Mouse (Mus musculus): ENCODE results near the gene Raf1. TPM values are rescaled to one million over a fixed set of nuclear protein-coding genes. Genes with fewer than 3 reads are reported as not detected.
"Not testable (repeated sequence)": the region's sequence is repeated elsewhere in the genome, so short reads cannot be mapped to it uniquely, and the experiment has no call there.

Gene Raf1
- polyA plus RNA-seq, 1 experiment from 2014 or later: 111 TPM

DNA sequence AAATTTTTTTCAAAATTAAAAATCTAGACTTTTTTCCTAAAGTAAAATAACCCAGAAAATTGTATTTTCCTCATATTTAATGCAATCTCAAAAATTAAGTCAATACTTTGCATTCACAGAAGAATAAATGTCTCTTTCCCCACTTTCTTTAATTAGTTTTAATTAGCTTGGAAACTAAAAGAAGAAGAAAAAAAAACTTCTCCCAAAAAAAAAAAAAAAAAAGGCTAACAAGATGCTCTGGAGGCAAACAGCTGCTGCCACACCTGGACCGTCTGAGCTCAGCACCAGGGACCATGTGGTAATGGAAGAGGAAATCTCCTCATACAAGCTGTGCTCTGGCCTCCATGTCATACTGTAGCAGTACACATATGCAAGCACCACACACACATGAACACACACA is 33.1 kb downstream of the Raf1 start:
- H3K27ac ChIP-seq: no peak overlapping the region
- no peaks in the 10 kb centered on the region for H3K9me3 ChIP-seq
- no peak overlapping the region for H3K4me2 ChIP-seq (replicated peaks)
- no peak overlapping the region for H3K4me3 ChIP-seq
- peaks cover under 1% of the 10 kb centered on the region; the same call in 1 of the 2 replicates for H3K4me1 ChIP-seq
- WGBS: 38% methylated on average over 1 of the region's 1 CpGs
- H3K27me3 ChIP-seq: no peaks in the 10 kb centered on the region
- no peak for ATAC-seq (ENCODE audit: low FRiP score, low read depth)
- peaks cover 29% of the 10 kb centered on the region for H3K36me3 ChIP-seq
- no peak overlapping the region for H3K9ac ChIP-seq

DNA sequence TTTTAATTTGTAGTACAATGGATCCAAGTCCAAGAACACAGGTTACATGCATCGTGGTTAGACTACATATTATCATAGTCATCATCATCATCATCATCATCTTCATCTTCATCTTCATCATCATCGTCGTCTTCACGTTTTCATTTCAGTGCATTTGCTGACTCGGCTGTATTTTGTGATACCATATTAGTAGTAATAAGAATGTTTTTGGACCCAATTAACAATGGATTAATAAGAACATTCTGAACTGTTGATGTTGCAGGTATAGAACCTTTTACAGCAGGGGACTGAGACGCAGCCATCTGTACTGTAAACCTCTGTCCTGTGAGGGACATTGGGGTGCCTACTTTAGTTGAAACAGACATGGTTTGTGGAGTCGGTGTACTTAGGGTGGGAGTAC is 38.2 kb downstream of the Raf1 start:
- WGBS: 92% methylated on average over 7 of the region's 7 CpGs
- not testable (repeated sequence) for H3K9ac ChIP-seq

DNA sequence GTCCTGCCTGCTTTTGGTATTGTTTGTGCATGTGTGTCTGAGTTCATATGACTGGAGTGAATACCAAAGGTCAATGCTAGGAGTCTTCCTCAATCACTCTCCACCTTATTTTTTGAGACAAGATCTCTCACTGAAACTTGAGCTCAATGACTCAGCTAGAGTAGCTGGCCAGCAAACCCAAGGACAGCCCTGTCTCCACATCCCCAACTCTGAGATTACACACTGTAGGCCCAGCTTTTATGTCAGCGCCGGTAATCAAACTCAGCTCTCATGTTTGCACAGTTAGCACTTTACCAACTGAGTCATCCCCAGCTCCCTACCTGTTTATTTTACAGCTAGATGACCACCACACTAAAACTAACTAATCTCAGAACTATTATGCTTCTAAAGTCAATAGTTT is 42.4 kb downstream of the Raf1 start:
- no peaks in the 10 kb centered on the region for H3K9me3 ChIP-seq
- H3K4me1 ChIP-seq: 0 out of 2 replicates have a peak, but pooled peaks cover 10% of the 10 kb centered on the region
- peaks cover 81% of the 10 kb centered on the region for H3K36me3 ChIP-seq
- H3K9ac ChIP-seq: no peak overlapping the region
- H3K4me2 ChIP-seq (replicated peaks): no peak overlapping the region
- WGBS: 98% methylated on average over 2 of the region's 2 CpGs
- H3K27ac ChIP-seq: no peak overlapping the region
- H3K27me3 ChIP-seq: no peaks in the 10 kb centered on the region
- no peak for ATAC-seq (ENCODE audit: low FRiP score, low read depth)
- no peak overlapping the region for H3K4me3 ChIP-seq

More for the DNA sequence above, 38.2 kb downstream of the Raf1 start:
- ATAC-seq (ENCODE audit: low FRiP score, low read depth); H3K27ac ChIP-seq; H3K9me3 ChIP-seq; H3K4me3 ChIP-seq; H3K27me3 ChIP-seq; H3K4me1 ChIP-seq; H3K4me2 ChIP-seq (replicated peaks): not testable (repeated sequence)
- H3K36me3 ChIP-seq: peaks cover 67% of the 10 kb centered on the region

DNA sequence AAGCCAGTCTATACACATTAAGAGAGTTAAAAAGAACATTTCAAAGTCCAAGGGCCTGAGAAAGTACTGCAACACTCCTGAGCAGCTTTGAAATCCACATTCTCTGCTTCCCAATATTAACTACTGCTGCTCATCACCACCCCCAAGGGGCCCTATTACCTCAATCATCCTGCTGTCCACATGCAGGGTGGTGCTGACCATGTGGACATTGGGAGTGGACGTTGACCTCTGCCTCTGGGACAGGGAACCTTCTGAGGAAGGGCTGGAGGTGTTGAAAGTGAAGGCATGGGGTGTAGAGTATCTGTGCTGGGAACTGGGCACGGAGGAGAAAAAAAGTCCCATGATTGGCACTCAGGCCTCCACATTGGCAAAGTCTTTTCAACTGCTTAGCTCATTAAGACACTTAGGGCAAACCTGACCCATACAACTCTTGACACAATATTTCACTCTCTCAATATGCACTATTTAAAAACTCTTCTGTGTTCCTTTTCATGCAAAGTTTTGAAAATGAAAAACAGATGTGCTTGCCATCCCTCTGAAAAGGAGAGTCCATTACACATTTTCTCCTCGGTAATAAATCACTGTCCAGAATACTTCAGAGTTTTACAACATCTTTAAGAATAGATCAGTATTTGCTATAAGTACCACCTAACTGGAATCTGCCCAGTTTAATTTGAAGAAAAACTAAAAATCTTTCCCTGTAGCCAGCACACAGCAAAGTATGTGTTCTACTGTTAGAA is 45.2 kb downstream of the Raf1 start:
- H3K4me1 ChIP-seq: 0 out of 2 replicates have a peak, but pooled peaks cover 10% of the 10 kb centered on the region
- no peaks in the 10 kb centered on the region for H3K9me3 ChIP-seq
- H3K27me3 ChIP-seq: no peaks in the 10 kb centered on the region
- no peak overlapping the region for H3K4me3 ChIP-seq
- H3K9ac ChIP-seq: no peak overlapping the region
- H3K4me2 ChIP-seq (replicated peaks): no peak overlapping the region
- no peak overlapping the region; the same call in 1 of the 2 replicates for H3K27ac ChIP-seq
- ATAC-seq (ENCODE audit: low FRiP score, low read depth): no peak
- peaks cover 90% of the 10 kb centered on the region for H3K36me3 ChIP-seq
- WGBS: 69% methylated on average over 3 of the region's 3 CpGs

DNA sequence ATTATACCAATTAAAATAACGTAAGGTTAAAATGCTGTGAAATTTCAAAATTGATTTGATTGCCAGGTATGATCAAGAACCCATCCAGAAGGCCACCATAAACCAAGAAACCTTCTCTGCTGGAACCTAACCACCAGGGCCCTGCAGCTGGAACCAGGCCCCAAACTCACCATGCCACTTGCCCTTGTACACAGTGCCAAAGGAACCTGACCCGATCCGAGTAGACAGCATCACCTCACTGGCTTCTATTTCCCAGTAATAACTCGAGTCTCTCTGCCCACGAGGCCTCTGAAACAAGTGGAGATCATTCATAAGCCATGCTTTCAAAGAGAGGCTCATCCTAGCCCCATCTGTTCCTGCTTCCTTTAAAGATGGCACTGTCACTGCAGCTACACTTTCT is 50.3 kb downstream of the Raf1 start:
- H3K4me1 ChIP-seq: no peaks in the 10 kb centered on the region
- no peak overlapping the region for H3K4me2 ChIP-seq (replicated peaks)
- H3K36me3 ChIP-seq: peaks cover 93% of the 10 kb centered on the region
- H3K27me3 ChIP-seq: no peaks in the 10 kb centered on the region
- WGBS: 88% methylated on average over 5 of the region's 5 CpGs
- H3K4me3 ChIP-seq: no peak overlapping the region
- no peak for ATAC-seq (ENCODE audit: low FRiP score, low read depth)
- no peaks in the 10 kb centered on the region for H3K9me3 ChIP-seq
- no peak overlapping the region for H3K27ac ChIP-seq
- no peak overlapping the region for H3K9ac ChIP-seq

DNA sequence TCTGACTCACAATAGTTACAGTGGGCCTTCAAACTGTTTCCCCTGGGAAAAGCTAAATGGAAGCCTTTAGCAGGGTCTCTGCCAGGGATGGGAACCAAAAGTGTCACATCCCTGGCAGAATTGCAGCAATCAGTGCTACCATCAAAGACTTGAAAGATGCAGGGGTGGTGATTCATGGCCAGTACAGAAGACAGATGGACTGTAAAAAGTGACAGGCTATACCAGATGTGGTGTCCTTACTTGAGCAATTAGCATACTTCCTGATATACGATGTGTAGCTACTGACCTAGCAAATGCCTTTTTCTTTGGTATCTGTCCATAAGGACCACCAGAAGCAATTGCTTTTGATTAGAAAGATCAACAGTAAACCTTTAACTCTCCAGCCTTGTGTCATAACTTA is 55.5 kb downstream of the Raf1 start:
- Histone ChIP-seq H3K27ac (no peak overlapping the region), H3K9ac (no peak overlapping the region), H3K4me2 (replicated peaks) (no peak overlapping the region), H3K4me3 (no peak overlapping the region), H3K4me1 (no peaks in the 10 kb centered on the region), H3K36me3 (peaks cover 99% of the 10 kb centered on the region), H3K27me3 (no peaks in the 10 kb centered on the region), H3K9me3 (no peaks in the 10 kb centered on the region)
- 28% methylated on average over 1 of the region's 1 CpGs for WGBS
- no peak for ATAC-seq (ENCODE audit: low FRiP score, low read depth)

DNA sequence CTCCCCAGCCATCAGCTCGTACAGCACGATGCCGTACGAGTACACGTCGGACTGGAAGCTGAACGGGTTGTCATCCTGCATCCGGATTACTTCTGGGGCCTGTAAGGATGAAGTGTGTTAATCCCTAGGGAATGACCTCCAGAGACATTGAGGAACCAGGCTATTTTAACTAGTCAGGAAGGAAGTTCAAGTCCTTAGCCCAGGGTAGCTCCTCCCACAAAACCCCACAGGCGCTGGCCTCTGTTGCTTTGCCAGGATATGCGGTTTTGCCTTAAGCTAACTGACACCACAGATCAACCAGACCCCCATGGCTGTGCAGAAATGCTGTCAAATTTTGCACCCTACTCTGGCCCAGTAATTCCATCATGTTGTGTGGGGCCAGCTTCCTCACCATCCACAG is 56.6 kb downstream of the Raf1 start:
- no peak for ATAC-seq (ENCODE audit: low FRiP score, low read depth)
- Histone ChIP-seq H3K27ac (no peak overlapping the region), H3K9ac (no peak overlapping the region), H3K27me3 (no peaks in the 10 kb centered on the region), H3K4me1 (no peaks in the 10 kb centered on the region), H3K4me2 (replicated peaks) (no peak overlapping the region), H3K36me3 (peaks cover 99% of the 10 kb centered on the region), H3K4me3 (no peak overlapping the region), H3K9me3 (no peaks in the 10 kb centered on the region)
- WGBS: 76% methylated on average over 10 of the region's 10 CpGs

DNA sequence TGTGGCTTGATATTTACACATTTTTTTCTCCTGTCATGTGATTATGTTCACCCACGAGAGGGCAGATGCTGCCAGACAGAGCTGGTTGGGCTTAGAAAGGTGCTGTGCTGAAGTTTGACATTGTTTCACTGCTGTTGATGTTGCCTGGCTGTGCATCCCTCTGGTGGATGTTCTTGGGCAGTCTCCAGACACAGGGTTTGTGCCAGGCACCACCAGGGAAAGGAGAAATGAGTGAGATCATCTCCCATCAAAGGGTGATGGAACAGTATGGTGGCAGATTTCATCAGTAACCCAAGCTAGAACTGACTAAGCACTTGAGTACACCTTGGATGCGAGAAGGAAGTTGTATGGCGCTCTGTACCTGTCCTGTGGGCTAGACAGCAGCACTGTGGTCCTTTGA is 60.5 kb downstream of the Raf1 start:
- peaks cover 98% of the 10 kb centered on the region for H3K36me3 ChIP-seq
- H3K4me3 ChIP-seq: no peak overlapping the region
- no peak overlapping the region for H3K9ac ChIP-seq
- H3K4me1 ChIP-seq: no peaks in the 10 kb centered on the region
- no peaks in the 10 kb centered on the region for H3K27me3 ChIP-seq
- H3K27ac ChIP-seq: no peak overlapping the region
- H3K4me2 ChIP-seq (replicated peaks): no peak overlapping the region
- WGBS: 87% methylated on average over 3 of the region's 3 CpGs
- ATAC-seq (ENCODE audit: low FRiP score, low read depth): no peak
- H3K9me3 ChIP-seq: no peaks in the 10 kb centered on the region

DNA sequence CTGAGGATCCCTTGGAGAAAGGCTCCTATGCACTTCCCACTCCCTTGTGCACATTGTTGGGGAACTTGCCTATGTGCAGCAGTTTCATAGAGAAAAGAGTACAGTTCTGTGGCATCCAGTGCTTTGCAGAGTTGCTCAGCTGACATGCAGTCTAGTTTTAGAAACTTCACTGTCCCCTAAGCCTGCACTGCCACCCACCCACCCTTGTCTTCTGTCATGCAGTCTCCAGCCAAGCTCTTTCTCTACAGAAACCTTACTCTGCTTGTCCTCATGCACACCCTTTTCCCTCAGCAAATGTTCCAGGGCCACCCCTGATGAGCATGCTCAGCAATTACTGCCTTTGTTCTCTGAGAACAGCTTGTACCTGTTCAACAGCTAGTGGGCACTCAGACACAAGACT is 62.6 kb downstream of the Raf1 start:
- H3K36me3 ChIP-seq: peaks cover 92% of the 10 kb centered on the region

DNA sequence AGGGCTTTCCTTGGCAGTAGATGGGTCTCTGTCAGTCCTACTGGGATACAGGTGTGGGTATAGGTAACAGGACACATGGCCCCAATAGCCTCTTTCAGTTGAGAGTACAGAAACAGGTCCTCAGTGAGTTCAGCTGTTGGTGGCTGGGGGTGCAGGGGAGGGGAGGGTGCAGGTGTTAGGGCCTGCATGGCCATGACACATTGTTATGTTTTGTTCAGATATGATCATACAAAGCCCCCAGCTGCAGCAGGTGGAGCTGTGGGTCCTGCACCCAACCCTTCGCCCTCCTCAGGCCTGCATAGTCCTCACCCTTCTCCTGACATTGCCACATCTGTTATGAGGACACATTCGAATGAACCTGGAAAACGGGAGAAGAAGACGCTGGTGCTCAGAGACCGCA is 66.1 kb downstream of the Raf1 start:
- H3K27me3 ChIP-seq: no peaks in the 10 kb centered on the region
- no peak overlapping the region for H3K4me3 ChIP-seq
- 92% methylated on average over 5 of the region's 5 CpGs for WGBS
- peaks cover 64% of the 10 kb centered on the region for H3K36me3 ChIP-seq
- ATAC-seq (ENCODE audit: low FRiP score, low read depth): no peak
- no peaks in the 10 kb centered on the region for H3K9me3 ChIP-seq
- no peaks in the 10 kb centered on the region for H3K4me1 ChIP-seq
- no peak overlapping the region for H3K9ac ChIP-seq
- H3K4me2 ChIP-seq (replicated peaks): no peak overlapping the region
- no peak overlapping the region for H3K27ac ChIP-seq

More for the DNA sequence above, 62.6 kb downstream of the Raf1 start:
- ATAC-seq (ENCODE audit: low FRiP score, low read depth): no peak
- Histone ChIP-seq H3K4me1 (no peaks in the 10 kb centered on the region), H3K9me3 (no peaks in the 10 kb centered on the region), H3K27ac (no peak overlapping the region), H3K4me2 (replicated peaks) (no peak overlapping the region), H3K9ac (no peak overlapping the region), H3K4me3 (no peak overlapping the region), H3K27me3 (no peaks in the 10 kb centered on the region)

DNA sequence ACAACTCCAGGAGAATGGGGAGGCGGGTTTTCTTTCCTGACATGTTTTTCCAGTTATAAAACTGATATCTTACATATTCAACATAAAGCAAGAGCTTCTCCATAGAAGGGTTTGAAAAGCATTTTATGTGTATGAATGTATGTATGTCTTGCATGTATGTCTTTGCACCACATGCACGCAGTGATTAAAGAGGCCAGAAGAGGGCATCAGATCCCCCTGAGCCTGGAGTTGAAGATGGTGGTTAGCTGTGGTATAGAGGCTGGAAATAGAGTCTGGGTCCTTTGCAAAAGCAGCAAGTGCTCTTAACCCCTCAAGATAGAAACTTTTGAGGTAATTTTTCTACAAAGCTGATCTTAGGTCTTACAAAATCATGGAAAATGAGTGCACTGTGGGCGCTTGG is 67.3 kb downstream of the Raf1 start:
- Histone ChIP-seq H3K9me3 (no peaks in the 10 kb centered on the region), H3K9ac (no peak overlapping the region), H3K4me2 (replicated peaks) (no peak overlapping the region), H3K4me1 (no peaks in the 10 kb centered on the region), H3K27ac (no peak overlapping the region), H3K36me3 (peaks cover 57% of the 10 kb centered on the region), H3K27me3 (no peaks in the 10 kb centered on the region), H3K4me3 (no peak overlapping the region)
- WGBS: 74% methylated on average over 3 of the region's 3 CpGs
- no peak for ATAC-seq (ENCODE audit: low FRiP score, low read depth)

DNA sequence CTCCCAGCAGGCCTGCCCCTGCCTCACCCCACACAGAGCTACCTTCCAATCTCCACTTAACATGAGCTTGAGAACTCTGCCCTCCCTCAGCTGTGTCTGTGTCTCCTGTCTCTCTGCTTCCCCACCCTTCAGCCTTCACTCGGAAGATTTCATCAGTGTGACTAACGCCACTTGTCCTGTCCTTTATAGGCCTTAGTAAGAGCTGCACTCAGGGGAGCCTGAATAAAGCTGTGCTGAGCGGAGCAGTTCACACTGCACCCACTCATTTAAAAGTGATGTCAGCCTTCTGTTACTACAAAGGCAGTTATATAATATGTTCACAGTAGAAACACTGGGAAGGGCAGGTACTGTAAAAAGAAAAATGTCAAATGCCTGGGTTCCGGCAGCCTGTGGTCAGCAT is 69.0 kb downstream of the Raf1 start:
- 74% methylated on average over 4 of the region's 4 CpGs for WGBS
- Histone ChIP-seq H3K27me3 (no peaks in the 10 kb centered on the region), H3K9ac (no peak overlapping the region), H3K4me1 (peaks cover 10% of the 10 kb centered on the region), H3K27ac (no peak overlapping the region), H3K4me3 (no peak overlapping the region), H3K36me3 (peaks cover 41% of the 10 kb centered on the region), H3K4me2 (replicated peaks) (no peak overlapping the region), H3K9me3 (no peaks in the 10 kb centered on the region)
- ATAC-seq (ENCODE audit: low FRiP score, low read depth): no peak

DNA sequence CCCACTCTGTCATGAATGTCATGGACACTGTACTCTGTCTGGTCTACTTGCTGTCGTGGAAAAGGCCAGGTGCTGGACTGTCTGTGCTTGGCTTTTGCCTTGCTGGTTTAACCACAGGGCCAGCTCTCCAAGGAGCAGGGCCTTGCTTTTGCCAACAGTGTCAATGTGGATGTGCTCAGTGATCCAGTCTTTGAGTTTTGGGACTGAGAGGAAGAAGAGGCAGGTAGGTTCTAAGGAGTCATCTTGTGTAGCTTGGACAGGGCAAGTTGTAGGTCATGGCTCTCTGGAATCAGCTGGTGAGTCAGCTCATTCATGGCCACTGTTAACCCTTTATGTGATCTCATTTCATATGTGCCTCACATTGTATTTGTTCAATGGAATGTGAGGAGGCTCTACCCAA is 70.0 kb downstream of the Raf1 start:
- Histone ChIP-seq H3K4me2 (replicated peaks) (no peak overlapping the region), H3K27ac (no peak overlapping the region), H3K4me1 (peaks cover 12% of the 10 kb centered on the region), H3K9me3 (no peaks in the 10 kb centered on the region), H3K4me3 (no peak overlapping the region), H3K36me3 (peaks cover 32% of the 10 kb centered on the region), H3K27me3 (no peaks in the 10 kb centered on the region), H3K9ac (no peak overlapping the region; the same call in 1 of the 2 replicates)
- WGBS: 91% methylated on average over 1 of the region's 1 CpGs
- ATAC-seq (ENCODE audit: low FRiP score, low read depth): no peak

Measured in limb, embryonic 13.5 days (tissue).